Mouse (Mus musculus) heart, postnatal 0 days (tissue): Measurements from ENCODE around the gene Hinfp.
A peak's percentile ranks its signal among the peaks of the same experiment; 100 is the strongest.

Source experiments
- CTCF ChIP-seq: IDR thresholded peaks from 2 replicates; pipeline ENCODE4 v1.5.1; 2016; ENCODE audit warnings: antibody characterized with exemption, control low read depth, low read depth
- EP300 ChIP-seq: IDR thresholded peaks from 2 replicates; pipeline ENCODE4 v1.6.1; 2016; ENCODE audit warnings: antibody characterized with exemption, low read depth

DNA sequence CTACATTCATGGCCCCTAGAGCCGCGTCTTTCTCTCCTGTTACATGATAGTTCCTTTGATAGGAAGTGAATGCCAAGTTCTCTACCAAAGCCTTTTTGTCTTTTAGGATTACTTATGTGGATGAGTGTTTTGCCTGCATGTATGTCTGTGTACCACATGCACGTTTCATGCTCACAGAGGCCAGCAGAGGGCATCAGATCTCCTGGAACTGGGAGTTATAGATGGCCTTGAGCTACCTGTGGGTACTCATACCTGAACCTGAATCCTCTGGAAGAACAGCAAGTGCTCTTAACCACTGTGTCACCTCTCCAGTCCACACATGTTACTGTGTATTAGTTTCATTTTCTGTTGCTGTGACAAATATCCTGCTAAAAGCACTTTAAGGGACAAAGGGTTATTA is 13.0 kb downstream of the Hinfp start:
- peak; percentile 61 for TF ChIP-seq CTCF
- no peak for TF ChIP-seq EP300
